Mouse (Mus musculus) frontal cortex, postnatal 14 days (tissue): ENCODE data around the gene Srpx2.

Source experiments
- DNase-seq, 2 experiments: peaks; one replicate each; pipeline ENCODE4 v3.0.0; 2022; ENCODE audit warnings: low spot score in 2 of 2

The Srpx2 gene

DNA sequence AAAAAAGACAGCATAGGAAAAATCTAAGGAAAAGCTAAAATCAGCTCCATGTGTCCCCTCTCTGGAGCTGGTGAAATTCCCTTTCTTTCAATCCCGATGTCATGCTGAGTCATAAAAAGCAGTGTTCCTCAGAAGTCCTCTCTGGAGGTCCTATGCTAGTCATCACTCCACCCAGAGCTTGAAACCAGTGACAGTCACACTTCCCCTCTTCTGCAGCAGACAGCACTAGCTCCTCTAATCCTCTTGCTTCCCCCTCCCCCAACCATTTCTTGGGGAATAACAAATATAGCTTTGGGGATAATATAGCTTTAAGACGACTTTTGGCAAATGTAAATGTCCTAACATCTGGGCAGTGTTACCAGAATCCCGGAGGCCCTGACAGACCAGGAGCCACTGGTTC, at the start of gene Srpx2:
Gene Srpx2, plus strand, starts transcription at position 166 of the 400 bp plus-strand sequence.
- no peak for DNase-seq

DNA sequence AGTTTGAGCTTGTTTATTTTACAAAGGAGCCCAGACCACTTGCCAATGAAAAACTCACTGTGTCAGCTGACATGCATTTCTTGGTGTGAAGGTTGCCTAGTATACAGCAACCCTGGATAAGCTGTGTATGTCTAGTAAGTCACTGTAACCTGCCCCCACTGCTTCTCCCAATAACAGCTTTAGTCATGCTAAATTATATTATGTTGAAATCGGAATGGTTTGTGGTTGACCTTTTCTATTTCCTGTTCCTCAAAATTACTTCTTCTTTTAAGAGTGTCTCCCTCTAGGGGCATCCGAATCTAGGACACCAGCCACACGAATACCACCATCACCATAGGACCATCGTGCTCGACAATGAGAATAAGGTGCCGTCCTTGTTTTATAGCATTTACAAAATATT, 38.5 kb upstream of the Srpx2 start:
- DNase-seq: no peak

GRCm38 (mm10) chrX:133887308-133887707, 20.9 kb upstream of the Srpx2 start:
- no peak for DNase-seq

GRCm38 (mm10) chrX:133888111-133888510, 20.1 kb upstream of the Srpx2 start:
- DNase-seq: peak in 1 of 2 experiments; percentile 5

- peak; percentile 60 to 70 for DNase-seq
Measured at GRCm38 (mm10) chrX:133898014-133898542, 10.1 kb upstream of the Srpx2 start, which contains the start of gene Tspan6. Tspan6 (minus strand) TSS chrX:133898429.

- DNase-seq: no peak
Measured at GRCm38 (mm10) chrX:133911397-133912103, 3.3 kb downstream of the Srpx2 start.

DNA sequence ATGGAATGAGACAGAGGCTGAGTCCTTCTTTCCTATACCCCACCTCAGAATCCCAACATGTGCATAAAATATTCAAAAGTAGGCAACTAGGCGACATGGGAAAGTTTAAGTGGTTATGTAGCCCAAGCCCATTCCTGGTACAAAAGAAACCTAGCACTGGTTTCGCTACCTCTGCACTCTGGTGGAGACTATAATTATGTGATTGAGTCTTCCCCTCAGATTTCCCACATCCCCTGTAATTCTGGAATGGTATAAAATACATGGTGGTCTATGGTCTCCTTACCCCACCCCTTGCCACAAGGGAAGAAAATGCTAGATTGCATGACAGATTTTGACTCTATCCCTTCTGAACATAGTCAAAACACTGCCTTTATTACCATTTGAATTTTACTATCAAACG, 4.8 kb downstream of the Srpx2 start:
- no peak for DNase-seq

DNA sequence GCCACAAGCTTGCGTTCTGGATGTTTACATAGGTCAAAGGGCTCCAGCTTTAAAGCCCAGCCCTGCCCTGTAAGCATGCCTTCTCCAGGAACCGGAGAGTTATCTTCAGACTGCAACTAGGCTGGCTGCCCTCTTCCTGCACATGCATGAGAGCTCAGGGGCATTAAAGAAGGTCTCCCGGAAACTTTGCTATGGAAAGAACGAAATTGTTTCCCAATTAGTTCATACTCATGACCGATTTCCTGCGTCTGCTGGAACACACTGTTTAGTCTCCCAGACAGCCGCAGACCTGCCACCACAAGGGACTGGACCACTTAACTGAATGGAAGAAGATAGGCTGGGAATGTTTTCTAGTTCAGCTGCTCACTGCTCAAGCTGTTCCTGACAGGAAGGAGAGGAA, 6.0 kb downstream of the Srpx2 start:
- DNase-seq: no peak

DNA sequence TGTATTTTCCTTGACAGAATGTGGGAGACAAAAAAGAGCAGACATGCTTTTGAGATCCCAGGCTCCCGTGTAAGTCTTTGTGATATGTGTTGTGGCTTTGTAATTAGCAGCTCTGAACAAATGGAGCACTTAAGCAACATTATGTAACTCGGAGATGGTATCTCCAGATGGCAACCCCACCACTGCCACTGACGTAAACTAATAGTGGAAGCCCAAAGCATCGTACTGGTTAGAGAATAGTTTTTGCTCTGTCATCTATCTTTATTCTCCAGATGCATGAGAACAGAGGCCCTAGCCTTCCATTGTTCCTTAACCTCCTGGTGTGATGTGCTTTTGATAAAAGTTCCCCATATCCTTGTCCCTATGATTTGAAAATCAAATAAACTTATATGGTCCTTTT, 13.0 kb downstream of the Srpx2 start:
- DNase-seq: no peak

DNA sequence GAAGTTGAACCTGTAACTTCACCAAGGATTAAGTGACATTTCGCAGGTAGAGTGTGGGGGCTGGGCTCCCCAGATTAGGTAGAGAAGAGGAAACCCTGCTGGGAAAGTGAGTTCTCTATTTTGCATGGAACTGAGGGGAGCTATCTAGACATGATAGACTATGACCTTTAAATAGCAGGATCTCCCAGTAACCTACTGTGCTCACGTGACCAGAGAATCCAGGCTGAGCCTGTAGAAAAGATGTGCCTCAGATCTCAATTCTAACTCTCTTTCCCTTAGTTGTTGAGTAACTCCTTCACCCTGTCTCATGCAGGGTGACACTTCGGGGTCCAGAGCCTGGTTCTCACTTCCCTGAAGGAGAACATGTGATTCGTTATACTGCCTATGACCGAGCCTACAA, 18.5 kb downstream of the Srpx2 start:
- no peak for DNase-seq

GRCm38 (mm10) chrX:133931302-133932013, 23.2 kb downstream of the Srpx2 start:
- peak in 1 of 2 experiments; percentile 7 for DNase-seq

DNA sequence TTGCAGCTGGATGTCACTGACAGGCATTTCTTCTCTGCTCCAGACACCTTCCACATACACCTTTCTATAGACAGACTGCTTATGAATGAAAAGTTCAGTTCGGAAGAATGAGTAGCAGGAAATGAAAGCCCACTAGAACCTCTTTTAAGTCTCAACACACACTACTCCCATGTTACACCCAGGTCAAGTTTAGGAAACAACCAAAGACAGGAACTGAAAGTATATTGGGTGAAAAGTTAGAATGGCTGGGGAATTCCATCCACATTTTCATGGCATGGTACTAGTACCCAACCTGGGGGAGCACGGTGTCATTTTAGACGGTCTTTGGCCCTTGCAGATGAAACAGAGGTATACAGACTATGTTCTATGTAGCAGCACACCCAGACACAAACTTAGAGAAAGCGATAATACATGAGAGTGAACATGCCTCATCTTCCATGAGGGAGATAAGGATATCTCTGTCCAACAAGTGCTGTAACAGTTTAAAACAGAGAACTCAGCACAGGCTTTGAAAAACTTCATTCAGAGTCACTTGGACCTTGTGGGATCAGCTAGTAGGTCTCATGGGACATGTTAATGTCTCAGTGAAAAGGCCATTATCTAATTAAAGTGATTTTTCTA, 28.5 kb downstream of the Srpx2 start:
- no peak for DNase-seq

DNA sequence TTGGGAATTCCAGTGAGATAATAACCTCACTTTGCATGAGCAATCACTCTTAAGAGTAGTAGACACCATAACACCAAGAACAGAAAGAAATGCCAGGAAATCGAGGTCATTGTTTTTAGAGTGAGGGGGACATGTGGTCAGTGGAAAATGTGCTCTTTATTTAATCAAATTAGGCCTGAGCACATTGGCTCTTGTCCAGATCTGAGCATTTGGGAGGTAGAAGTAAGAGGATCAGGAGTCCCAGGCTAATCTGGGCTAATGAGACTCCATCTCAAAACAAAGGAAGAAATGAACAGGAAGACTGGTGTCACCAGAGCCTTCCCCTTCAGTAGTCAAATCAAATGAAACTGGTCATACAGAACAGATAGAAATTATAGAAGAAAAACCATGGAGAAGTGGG, 31.3 kb downstream of the Srpx2 start:
- DNase-seq: no peak

DNA sequence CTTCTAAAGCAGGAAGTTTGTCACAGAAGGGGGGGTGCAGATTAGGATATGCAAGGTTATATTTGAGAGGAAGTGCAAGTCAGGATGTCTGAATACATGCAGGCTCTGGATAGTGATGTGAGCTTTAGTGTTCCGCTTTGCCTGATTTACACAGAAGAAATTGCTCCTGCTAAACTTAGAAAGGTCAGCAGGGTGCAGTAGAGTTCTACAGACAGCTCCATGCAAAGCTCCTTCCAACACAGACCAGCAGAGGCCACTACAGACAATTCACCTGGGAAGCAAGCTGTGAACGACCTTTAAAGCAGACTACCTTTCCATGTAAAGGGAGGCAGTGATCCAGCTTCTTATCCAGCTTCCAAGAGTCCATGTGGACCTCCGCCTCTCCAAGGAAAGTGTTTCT, 39.2 kb downstream of the Srpx2 start:
- DNase-seq: peak in 1 of 2 experiments; percentile 12

DNA sequence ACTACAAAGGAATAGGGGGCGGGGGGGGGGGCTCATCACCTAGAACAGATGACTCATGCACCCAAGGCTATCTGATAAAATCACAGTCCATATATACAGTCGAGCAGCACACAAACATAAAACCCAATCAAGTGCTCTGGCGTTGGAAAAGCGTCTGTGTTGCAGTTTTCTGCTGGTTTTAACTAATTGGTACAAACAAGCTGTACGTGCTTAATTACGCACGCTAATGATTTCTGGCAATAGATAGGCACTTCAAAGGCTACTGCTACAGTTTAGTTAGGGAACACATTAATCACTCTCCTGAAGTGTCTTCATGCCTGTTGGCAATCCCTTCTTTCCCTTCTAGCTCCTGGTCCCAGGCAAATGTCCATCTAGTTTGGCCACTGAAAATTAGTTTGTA, 46.4 kb downstream of the Srpx2 start:
- DNase-seq: no peak

GRCm38 (mm10) chrX:133960617-133961016, 52.4 kb downstream of the Srpx2 start:
- no peak for DNase-seq

DNA sequence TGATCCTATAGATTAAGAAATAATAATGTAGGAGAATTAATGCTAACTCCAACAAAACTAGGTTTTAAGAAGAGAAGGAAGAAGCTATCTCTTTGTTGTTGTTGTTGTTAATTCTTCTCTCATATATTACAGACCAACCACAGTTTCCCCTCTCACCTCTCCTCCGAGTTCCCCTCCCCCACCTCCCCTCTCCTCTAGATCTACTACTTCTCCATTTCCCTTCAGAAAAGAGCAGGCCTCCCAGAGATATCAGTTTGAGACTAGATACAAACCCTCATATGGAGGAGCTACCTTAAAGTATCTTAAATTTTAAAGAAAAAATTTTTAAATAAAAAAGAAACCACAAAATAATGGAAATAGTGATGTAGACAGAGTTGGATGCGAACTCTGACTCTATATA, 56.4 kb downstream of the Srpx2 start:
- DNase-seq: no peak

DNA sequence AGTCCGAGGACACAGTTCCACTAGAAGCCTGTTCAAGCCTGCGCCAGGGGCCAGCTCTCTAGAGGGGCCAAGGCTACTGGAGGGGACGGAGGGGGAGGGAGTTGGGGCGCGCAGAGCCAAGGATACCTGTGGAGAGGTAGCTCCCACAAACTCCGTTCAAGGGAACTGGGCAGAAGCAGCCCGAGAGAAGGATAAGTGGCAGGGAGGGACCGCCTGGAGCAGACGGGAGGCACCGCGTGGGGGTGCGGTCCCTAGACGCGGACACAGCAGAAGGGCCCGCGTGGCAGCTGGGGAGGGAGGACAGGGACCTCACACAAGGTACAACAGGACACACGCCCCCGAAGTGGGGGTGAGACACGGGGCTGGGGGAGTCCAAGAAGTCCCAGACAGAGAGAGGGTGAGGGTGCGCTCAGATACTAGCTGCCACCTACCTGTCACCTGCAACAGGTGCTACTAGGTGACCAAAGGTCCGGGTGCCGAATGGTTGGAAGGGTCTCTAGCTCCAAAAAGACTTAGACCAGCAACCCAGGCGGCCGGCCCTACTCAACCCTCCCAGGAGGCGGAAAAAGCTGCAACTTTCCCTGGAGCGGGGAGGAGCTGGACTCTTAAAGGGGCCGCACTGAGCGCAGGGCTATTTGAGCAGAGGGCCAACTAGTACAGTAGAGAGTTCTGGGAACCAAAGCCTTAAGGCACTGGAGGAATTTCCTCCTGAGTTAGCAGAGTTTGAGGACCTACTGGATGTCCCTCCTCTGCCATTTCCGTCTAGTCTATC, 73.2 kb downstream of the Srpx2 start, which contains the start of gene Sytl4:
Gene Sytl4, minus strand, starts transcription at position 582 of the 772 bp plus-strand sequence.
- DNase-seq: no peak
